Mouse (Mus musculus): ENCODE data around the gene Phactr3. TPM values are rescaled to one million over a fixed set of nuclear protein-coding genes. Genes with fewer than 3 reads are reported as not detected.

Gene Phactr3
- total and polyA plus RNA-seq, 3 experiments: not detected

GRCm38 (mm10) chr2:178175286-178175931 is 56.6 kb downstream of the Phactr3 start:
- no peak overlapping the region for H3K27ac ChIP-seq (ENCODE audit: control insufficient read depth, low read depth, low read length)
- no peaks in the 10 kb centered on the region for H3K27me3 ChIP-seq (ENCODE audit: control insufficient read depth in 1 of 2, insufficient read depth in 2 of 2, low read length in 2 of 2)
- no peaks in the 10 kb centered on the region for H3K9me3 ChIP-seq (replicated peaks; ENCODE audit: insufficient read depth, low read length)
- DNase-seq (ENCODE audit: low read depth, low spot score): no peak
- TF ChIP-seq SIN3A (IDR thresholded peaks at IDR 0.05; ENCODE audit: low read length) (no peak), GATA1 (IDR thresholded peaks at IDR 0.05; ENCODE audit: low read depth, low read length) (no peak), TAL1 (IDR thresholded peaks at IDR 0.05; ENCODE audit: low read length) (no peak), GABPA (IDR thresholded peaks at IDR 0.05; ENCODE audit: low read depth, low read length) (no peak), CTCF (IDR thresholded peaks at IDR 0.05 in 2 of 3, conservative IDR thresholded peaks at IDR 0.05 in 1 of 3; ENCODE audit: control insufficient read depth in 1 of 3, insufficient read depth in 1 of 3, low read depth in 2 of 3, low read length in 3 of 3, poor library complexity in 1 of 3, severe bottlenecking in 1 of 3) (no peak)
- H3K4me1 ChIP-seq (ENCODE audit: control insufficient read depth in 1 of 2, insufficient read depth in 2 of 2, low read length in 2 of 2): no peaks in the 10 kb centered on the region
- H3K36me3 ChIP-seq (ENCODE audit: control insufficient read depth in 1 of 2, insufficient read depth in 2 of 2, low read length in 2 of 2): no peaks in the 10 kb centered on the region
- no peaks in the 10 kb centered on the region for H3K79me2 ChIP-seq (ENCODE audit: control insufficient read depth, insufficient read depth, low read length, poor library complexity)
- H3K9ac ChIP-seq (ENCODE audit: control insufficient read depth, low read depth, low read length, poor library complexity, severe bottlenecking): no peak overlapping the region
- no peak overlapping the region for H3K4me3 ChIP-seq (ENCODE audit: control insufficient read depth in 1 of 2, insufficient read depth in 1 of 2, low read depth in 2 of 2, low read length in 2 of 2)

GRCm38 (mm10) chr2:178184251-178184650 is 65.5 kb downstream of the Phactr3 start:
- no peak overlapping the region for H3K4me3 ChIP-seq (ENCODE audit: control insufficient read depth in 1 of 2, insufficient read depth in 1 of 2, low read depth in 2 of 2, low read length in 2 of 2)
- no peaks in the 10 kb centered on the region for H3K9me3 ChIP-seq (replicated peaks; ENCODE audit: insufficient read depth, low read length)
- H3K4me1 ChIP-seq (ENCODE audit: control insufficient read depth in 1 of 2, insufficient read depth in 2 of 2, low read length in 2 of 2): no peaks in the 10 kb centered on the region
- no peaks in the 10 kb centered on the region for H3K36me3 ChIP-seq (ENCODE audit: control insufficient read depth in 1 of 2, insufficient read depth in 2 of 2, low read length in 2 of 2)
- TF ChIP-seq MYC (IDR thresholded peaks at IDR 0.05; ENCODE audit: low read depth, low read length) (no peak), UBTF (IDR thresholded peaks at IDR 0.05; ENCODE audit: borderline replicate concordance, insufficient read depth, low read depth, low read length) (no peak), EP300 (IDR thresholded peaks at IDR 0.05; ENCODE audit: low read depth in 1 of 2, low read length in 2 of 2) (no peak), MYB (IDR thresholded peaks at IDR 0.05; ENCODE audit: low read depth, low read length) (no peak), KAT2A (conservative IDR thresholded peaks at IDR 0.05; ENCODE audit: low read depth, low read length) (no peak), ZKSCAN1 (IDR thresholded peaks at IDR 0.05; ENCODE audit: low read depth, low read length) (no peak), TBP (IDR thresholded peaks at IDR 0.05; ENCODE audit: low read depth, low read length) (no peak), TCF12 (IDR thresholded peaks at IDR 0.05; ENCODE audit: low read depth, low read length) (no peak), HCFC1 (IDR thresholded peaks at IDR 0.05; ENCODE audit: low read depth, low read length) (no peak), MAZ (IDR thresholded peaks at IDR 0.05; ENCODE audit: low read depth, low read length) (no peak), BHLHE40 (IDR thresholded peaks at IDR 0.05; ENCODE audit: borderline replicate concordance, low read depth, low read length) (no peak), GATA1 (IDR thresholded peaks at IDR 0.05; ENCODE audit: low read depth, low read length) (no peak)
- no peak overlapping the region for H3K9ac ChIP-seq (ENCODE audit: control insufficient read depth, low read depth, low read length, poor library complexity, severe bottlenecking)
- H3K79me2 ChIP-seq (ENCODE audit: control insufficient read depth, insufficient read depth, low read length, poor library complexity): no peaks in the 10 kb centered on the region
- H3K27ac ChIP-seq (ENCODE audit: control insufficient read depth, low read depth, low read length): no peak overlapping the region
- H3K27me3 ChIP-seq (ENCODE audit: control insufficient read depth in 1 of 2, insufficient read depth in 2 of 2, low read length in 2 of 2): no peaks in the 10 kb centered on the region
- no peak for DNase-seq (ENCODE audit: low read depth, low spot score)

Data from MEL (cell line).